Mouse (Mus musculus): ENCODE measurements at regions not wholly inside any gene's neighbourhood (a gene's known extent, or its start where the extent isn't known, plus 50 kb on each side); places are given as distances from the start of the nearest gene placed in this dataset.

DNA sequence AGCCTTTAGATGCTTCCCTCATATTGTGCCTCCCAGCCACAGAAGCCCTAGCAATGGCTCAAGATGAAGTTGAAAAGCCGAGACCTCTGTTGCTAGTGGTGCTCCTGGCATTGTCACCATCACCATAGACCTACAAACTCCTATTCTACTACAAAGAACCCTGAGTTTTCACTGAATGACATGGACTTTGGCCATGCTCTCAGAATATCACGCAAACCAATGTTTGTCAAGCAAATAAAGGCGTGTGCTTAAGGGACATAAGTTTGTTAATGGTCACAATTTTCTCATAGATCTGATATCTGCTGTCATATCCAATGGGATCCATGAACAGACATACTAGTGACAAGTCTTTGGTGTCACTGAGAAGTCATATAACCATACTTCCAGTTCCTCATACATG is 123.8 kb upstream of the Cd180 start:
- TF ChIP-seq CTCF (IDR thresholded peaks at IDR 0.05) (no peak), EP300 (IDR thresholded peaks at IDR 0.05) (no peak)
